Mouse (Mus musculus): ENCODE measurements around the gene Agbl2.

- TF ChIP-seq GATA1 (IDR thresholded peaks at IDR 0.05; ENCODE audit: borderline replicate concordance, low read length) = no peak
- TF ChIP-seq FLI1 (IDR thresholded peaks at IDR 0.05; ENCODE audit: low read length) = no peak
Measured at GRCm38 (mm10) chr2:90877584-90878259, 95.2 kb downstream of the Agbl2 start.

Data from megakaryocyte, embryonic 14.5 days (primary cell).